Mouse (Mus musculus) erythroblast, embryonic 14.5 days (primary cell): ENCODE measurements around the gene Tnfsf18.

Source experiments
- GATA1 ChIP-seq: IDR thresholded peaks from 2 replicates; pipeline ENCODE4 v1.6.1; 2012; ENCODE audit warnings: low read length, inconsistent platforms, mixed read lengths
- TAL1 ChIP-seq: IDR thresholded peaks from 3 replicates; pipeline ENCODE4 v1.6.1; 2012; ENCODE audit warnings: low read length, inconsistent platforms, mixed read lengths

GRCm38 (mm10) chr1:161487069-161487468, 7.4 kb upstream of the Tnfsf18 start:
- no peak for TF ChIP-seq GATA1
- TF ChIP-seq TAL1, result no peak
